Mouse (Mus musculus) yolk sac, embryonic 10.5 days (tissue): ENCODE data around the gene Pnma5.

Experiments used
- DNase-seq: peaks from one replicate; pipeline ENCODE4 v3.0.0-alpha.2; 2017; ENCODE audit warnings: low spot score

The Pnma5 gene

GRCm38 (mm10) chrX:72985607-72986006, 51.3 kb downstream of the Pnma5 start:
- no peak for DNase-seq
